Mouse (Mus musculus): Measurements from ENCODE around the gene Drd4. TPM values are rescaled to one million over a fixed set of nuclear protein-coding genes. Genes with fewer than 3 reads are reported as not detected.

Drd4 gene
- polyA plus RNA-seq, 1 experiment, result not detected

- TF ChIP-seq CTCF (IDR thresholded peaks at IDR 0.05; ENCODE audit: low read depth, low read length) (no peak), POLR2A (IDR thresholded peaks at IDR 0.05; ENCODE audit: borderline replicate concordance, low read depth, low read length) (no peak)
- no peak overlapping the region for H3K27ac ChIP-seq (ENCODE audit: insufficient read depth, low read depth, low read length)
- no peaks in the 10 kb centered on the region for H3K4me1 ChIP-seq (ENCODE audit: control insufficient read depth, insufficient read depth, low read length)
- no peak overlapping the region for H3K4me3 ChIP-seq (ENCODE audit: insufficient read depth, low read length)
These were observed 3.8 kb upstream of the Drd4 start for GRCm38 (mm10) chr7:141288042-141288441.

DNA sequence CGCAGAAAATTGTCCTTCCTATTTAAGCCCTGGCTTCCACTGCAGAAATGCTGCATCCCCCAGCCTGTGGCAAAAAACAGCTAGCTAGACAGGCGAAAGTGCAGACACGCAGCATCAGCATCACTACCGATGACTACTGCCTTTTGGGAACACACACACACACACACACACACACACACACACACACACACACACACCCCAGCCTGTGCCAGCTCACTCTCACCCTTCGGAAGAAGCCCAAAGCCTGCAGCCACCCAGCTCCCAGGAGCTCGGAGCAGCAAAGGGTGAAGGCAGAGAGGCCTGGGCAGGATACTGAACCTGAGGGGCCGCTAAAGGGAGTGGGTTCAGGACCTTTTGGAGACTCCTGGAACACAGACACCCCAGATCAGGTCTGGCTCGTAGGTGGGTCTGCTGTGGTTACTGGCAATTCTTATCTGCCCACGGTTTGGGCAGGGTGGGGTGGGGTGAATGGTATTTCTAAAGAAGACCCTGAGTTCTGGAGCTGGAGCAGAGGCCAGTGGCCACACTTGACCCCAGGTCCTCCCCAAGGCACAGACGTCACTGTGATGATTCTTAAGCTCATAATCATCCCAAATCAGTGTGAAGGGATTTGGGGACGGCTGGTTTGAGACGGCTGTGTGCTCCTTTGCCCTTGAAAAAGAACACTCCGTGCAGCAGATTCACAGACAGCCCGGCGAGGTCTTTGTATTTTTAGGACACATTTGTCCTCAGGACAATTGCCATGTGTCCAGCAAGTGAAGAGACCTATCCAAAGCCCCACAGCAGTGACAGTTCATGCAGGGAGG, 980 bp downstream of the Drd4 start:
- no peak overlapping the region for H3K27ac ChIP-seq (ENCODE audit: insufficient read depth, low read depth, low read length)
- H3K4me1 ChIP-seq (ENCODE audit: control insufficient read depth, insufficient read depth, low read length), result no peaks in the 10 kb centered on the region
- no peak for TF ChIP-seq POLR2A (IDR thresholded peaks at IDR 0.05; ENCODE audit: borderline replicate concordance, low read depth, low read length)
- TF ChIP-seq CTCF (IDR thresholded peaks at IDR 0.05; ENCODE audit: low read depth, low read length), result no peak

GRCm38 (mm10) chr7:141293852-141294471, 2.2 kb downstream of the Drd4 start:
- peak overlapping the region; percentile 25 for H3K4me3 ChIP-seq (ENCODE audit: insufficient read depth, low read length)
- no peak for TF ChIP-seq CTCF (IDR thresholded peaks at IDR 0.05; ENCODE audit: low read depth, low read length)

More for the DNA sequence above, 980 bp downstream of the Drd4 start:
- no peak overlapping the region for H3K4me3 ChIP-seq (ENCODE audit: insufficient read depth, low read length)

GRCm38 (mm10) chr7:141294479-141294878, 2.7 kb downstream of the Drd4 start:
- Histone ChIP-seq H3K27ac (ENCODE audit: insufficient read depth, low read depth, low read length) (no peak overlapping the region), H3K4me1 (ENCODE audit: control insufficient read depth, insufficient read depth, low read length) (no peaks in the 10 kb centered on the region), H3K4me3 (ENCODE audit: insufficient read depth, low read length) (peak overlapping the region; percentile 25)
- TF ChIP-seq POLR2A (IDR thresholded peaks at IDR 0.05; ENCODE audit: borderline replicate concordance, low read depth, low read length), result no peak
- TF ChIP-seq CTCF (IDR thresholded peaks at IDR 0.05; ENCODE audit: low read depth, low read length), result no peak

More at GRCm38 (mm10) chr7:141293852-141294471, 2.2 kb downstream of the Drd4 start:
- Histone ChIP-seq H3K4me1 (ENCODE audit: control insufficient read depth, insufficient read depth, low read length) (no peaks in the 10 kb centered on the region), H3K27ac (ENCODE audit: insufficient read depth, low read depth, low read length) (no peak overlapping the region)

GRCm38 (mm10) chr7:141297926-141298650, 6.3 kb downstream of the Drd4 start:
- Histone ChIP-seq H3K4me1 (ENCODE audit: control insufficient read depth, insufficient read depth, low read length) (no peaks in the 10 kb centered on the region), H3K27ac (ENCODE audit: insufficient read depth, low read depth, low read length) (no peak overlapping the region), H3K4me3 (ENCODE audit: insufficient read depth, low read length) (no peak overlapping the region)
- TF ChIP-seq CTCF (IDR thresholded peaks at IDR 0.05; ENCODE audit: low read depth, low read length), result no peak
- TF ChIP-seq POLR2A (IDR thresholded peaks at IDR 0.05; ENCODE audit: borderline replicate concordance, low read depth, low read length), result no peak

- no peaks in the 10 kb centered on the region for H3K4me1 ChIP-seq (ENCODE audit: control insufficient read depth, insufficient read depth, low read length)
- no peak overlapping the region for H3K4me3 ChIP-seq (ENCODE audit: insufficient read depth, low read length)
- TF ChIP-seq POLR2A (IDR thresholded peaks at IDR 0.05; ENCODE audit: borderline replicate concordance, low read depth, low read length) (no peak), CTCF (IDR thresholded peaks at IDR 0.05; ENCODE audit: low read depth, low read length) (no peak)
- H3K27ac ChIP-seq (ENCODE audit: insufficient read depth, low read depth, low read length), result no peak overlapping the region
These were observed 7.4 kb downstream of the Drd4 start for GRCm38 (mm10) chr7:141299175-141299574.

GRCm38 (mm10) chr7:141301386-141301785, 9.6 kb downstream of the Drd4 start:
- no peak overlapping the region for H3K27ac ChIP-seq (ENCODE audit: insufficient read depth, low read depth, low read length)
- no peaks in the 10 kb centered on the region for H3K4me1 ChIP-seq (ENCODE audit: control insufficient read depth, insufficient read depth, low read length)
- H3K4me3 ChIP-seq (ENCODE audit: insufficient read depth, low read length), result no peak overlapping the region
- TF ChIP-seq POLR2A (IDR thresholded peaks at IDR 0.05; ENCODE audit: borderline replicate concordance, low read depth, low read length) (no peak), CTCF (IDR thresholded peaks at IDR 0.05; ENCODE audit: low read depth, low read length) (no peak)

DNA sequence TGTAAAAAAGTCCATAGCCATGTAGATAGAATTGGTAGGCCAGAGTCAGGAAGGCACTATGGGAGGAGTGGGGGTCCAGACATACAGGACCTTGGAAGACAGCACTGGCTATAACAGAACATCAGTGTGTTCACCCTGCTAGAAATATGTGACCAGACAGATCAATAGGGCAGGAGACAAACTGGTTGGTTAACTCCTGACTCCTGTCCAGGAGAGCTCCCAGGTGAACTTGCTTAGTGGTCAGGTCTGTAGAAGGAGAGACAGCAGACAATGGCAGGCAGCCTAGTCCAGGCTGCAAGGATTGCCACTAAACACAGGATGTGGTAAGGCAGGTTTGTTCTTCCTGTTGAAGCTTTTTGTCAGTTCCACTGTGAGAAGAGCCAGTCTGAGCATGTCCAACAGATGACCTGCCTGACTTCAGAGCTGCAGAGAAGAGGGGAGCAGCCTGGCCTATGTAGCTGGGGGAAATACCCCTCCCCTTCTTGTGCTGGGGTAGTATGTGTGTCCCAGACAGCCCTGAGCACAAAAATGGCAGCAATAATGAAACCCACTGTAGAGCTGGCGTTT, 11.0 kb downstream of the Drd4 start:
- no peak overlapping the region for H3K27ac ChIP-seq (ENCODE audit: insufficient read depth, low read depth, low read length)
- TF ChIP-seq CTCF (IDR thresholded peaks at IDR 0.05; ENCODE audit: low read depth, low read length) (no peak), POLR2A (IDR thresholded peaks at IDR 0.05; ENCODE audit: borderline replicate concordance, low read depth, low read length) (no peak)
- H3K4me3 ChIP-seq (ENCODE audit: insufficient read depth, low read length), result no peak overlapping the region
- H3K4me1 ChIP-seq (ENCODE audit: control insufficient read depth, insufficient read depth, low read length), result no peaks in the 10 kb centered on the region

- TF ChIP-seq POLR2A (IDR thresholded peaks at IDR 0.05; ENCODE audit: borderline replicate concordance, low read depth, low read length) (no peak), CTCF (IDR thresholded peaks at IDR 0.05; ENCODE audit: low read depth, low read length) (no peak)
- Histone ChIP-seq H3K27ac (ENCODE audit: insufficient read depth, low read depth, low read length) (no peak overlapping the region), H3K4me1 (ENCODE audit: control insufficient read depth, insufficient read depth, low read length) (peaks cover 13% of the 10 kb centered on the region), H3K4me3 (ENCODE audit: insufficient read depth, low read length) (no peak overlapping the region)
These were observed 12.7 kb downstream of the Drd4 start for GRCm38 (mm10) chr7:141304537-141304936.

Data from bone marrow macrophage, adult 2 months (primary cell).